In genomic region chr16:90303286-90303987, GRCm38 (mm10) we compare ENCODE assay signal across 21 mouse cellular contexts. TPM values are rescaled to one million over a fixed set of nuclear protein-coding genes. Genes with fewer than 3 reads are reported as not detected.
A peak's percentile ranks its signal among the peaks of the same experiment; 100 is the strongest.
DNase-seq lines count a peak whose midpoint lies in the region; ATAC-seq lines count a peak whose summit lies in the region.
"Had no signal": no experiment of that assay in that cellular context is flagged by ENCODE, and none has a peak within 500 bp of the region (broad histone marks: within the 10 kb centered on the region; RNA-seq: fewer than 3 reads in every experiment).

No protein-coding gene starts in this region.

- DNase-seq in gastrocnemius, adult 18-20 months (ENCODE audit: low spot score) = peak; percentile 16
- DNase-seq in gastrocnemius, postnatal 10 days = no peak
- no peak for DNase-seq in limb, embryonic 10.5 days (ENCODE audit: low spot score)
- DNase-seq: adrenal gland, postnatal 14 days; cerebellum, adult 11-12 months; cerebellum, adult 9-10 months; cerebellum, postnatal 36 days; heart, postnatal 4 days; kidney, adult 8-10 months had no signal

- H3K4me2 ChIP-seq in heart, embryonic 15.5 days = no peak overlapping the region
- H3K4me2 ChIP-seq in heart, embryonic 12.5 days = no peak overlapping the region
- no peak overlapping the region for H3K4me2 ChIP-seq in limb, embryonic 13.5 days (replicated peaks)
- H3K4me2 ChIP-seq in limb, embryonic 15.5 days = no peak overlapping the region
- H3K4me2 ChIP-seq: forebrain, embryonic 12.5 days; hindbrain, embryonic 12.5 days had no signal

- peak; percentile 27; the same call in 1 of the 2 replicates for ATAC-seq in heart, embryonic 15.5 days (replicated peaks; ENCODE audit: insufficient number of reproducible peaks, insufficient read depth, low FRiP score, low read depth)
- ATAC-seq in heart, embryonic 12.5 days (ENCODE audit: insufficient number of reproducible peaks, low FRiP score) = no peak
- peak; percentile 66 for ATAC-seq in limb, embryonic 13.5 days (ENCODE audit: low FRiP score, low read depth)
- ATAC-seq in limb, embryonic 15.5 days (ENCODE audit: insufficient number of reproducible peaks, low FRiP score, low TSS enrichment, low read depth) = peak; percentile 57; the same call in 1 of the 2 replicates
- no peak for ATAC-seq in megakaryocyte-erythroid progenitor cell, adult 5-6 weeks (replicated peaks; ENCODE audit: low FRiP score, low TSS enrichment, poor library complexity, severe bottlenecking)
- ATAC-seq: activated CD4-positive, CD25-positive, alpha-beta regulatory T cell, adult 4 months; forebrain, embryonic 16.5 days; hindbrain, embryonic 16.5 days; inflammation-experienced regulatory T-cells, adult 6 months; intestine, postnatal 0 days had no signal

- H3K27ac ChIP-seq in heart, embryonic 15.5 days = peak overlapping the region; percentile 65
- H3K27ac ChIP-seq in heart, embryonic 12.5 days (ENCODE audit: poor library complexity, severe bottlenecking) = no peak overlapping the region
- H3K27ac ChIP-seq in limb, embryonic 13.5 days = no peak overlapping the region
- H3K27ac ChIP-seq in limb, embryonic 10.5 days = no peak overlapping the region
- H3K27ac ChIP-seq in limb, embryonic 15.5 days = no peak overlapping the region
- H3K27ac ChIP-seq: forebrain, embryonic 12.5 days; hindbrain, embryonic 12.5 days had no signal

- no peak overlapping the region for H3K9ac ChIP-seq in heart, embryonic 15.5 days
- H3K9ac ChIP-seq in heart, embryonic 12.5 days = no peak overlapping the region
- H3K9ac ChIP-seq in limb, embryonic 13.5 days = no peak overlapping the region
- H3K9ac ChIP-seq in limb, embryonic 15.5 days = no peak overlapping the region
- H3K9ac ChIP-seq: forebrain, embryonic 12.5 days; hindbrain, embryonic 12.5 days had no signal

- peaks cover 14% of the 10 kb centered on the region for H3K4me1 ChIP-seq in heart, embryonic 15.5 days (replicated peaks)
- peaks cover 14% of the 10 kb centered on the region for H3K4me1 ChIP-seq in heart, embryonic 12.5 days (replicated peaks)
- H3K4me1 ChIP-seq in limb, embryonic 13.5 days = peaks cover 6% of the 10 kb centered on the region; the same call in 1 of the 2 replicates
- H3K4me1 ChIP-seq in limb, embryonic 10.5 days = peaks cover 15% of the 10 kb centered on the region
- 0 out of 2 replicates have a peak, but pooled peaks cover 4% of the 10 kb centered on the region for H3K4me1 ChIP-seq in limb, embryonic 15.5 days

- H3K9me3 ChIP-seq in heart, embryonic 15.5 days (replicated peaks) = no peaks in the 10 kb centered on the region
- H3K9me3 ChIP-seq in heart, embryonic 12.5 days (replicated peaks) = no peaks in the 10 kb centered on the region
- H3K9me3 ChIP-seq in limb, embryonic 13.5 days = no peaks in the 10 kb centered on the region
- no peaks in the 10 kb centered on the region for H3K9me3 ChIP-seq in limb, embryonic 10.5 days (replicated peaks)
- H3K9me3 ChIP-seq in limb, embryonic 15.5 days = no peaks in the 10 kb centered on the region
- H3K9me3 ChIP-seq: forebrain, embryonic 12.5 days; hindbrain, embryonic 12.5 days had no signal

- H3K36me3 ChIP-seq in heart, embryonic 15.5 days = no peaks in the 10 kb centered on the region
- no peaks in the 10 kb centered on the region for H3K36me3 ChIP-seq in heart, embryonic 12.5 days
- no peaks in the 10 kb centered on the region for H3K36me3 ChIP-seq in limb, embryonic 13.5 days
- H3K36me3 ChIP-seq in limb, embryonic 10.5 days = no peaks in the 10 kb centered on the region
- H3K36me3 ChIP-seq in limb, embryonic 15.5 days = no peaks in the 10 kb centered on the region
- H3K36me3 ChIP-seq: forebrain, embryonic 12.5 days; hindbrain, embryonic 12.5 days had no signal

- H3K27me3 ChIP-seq in heart, embryonic 15.5 days = peaks cover 14% of the 10 kb centered on the region
- H3K27me3 ChIP-seq in heart, embryonic 12.5 days (replicated peaks) = peaks cover 13% of the 10 kb centered on the region
- H3K27me3 ChIP-seq in limb, embryonic 13.5 days = peaks cover 6% of the 10 kb centered on the region; the same call in 1 of the 2 replicates
- peaks cover 1% of the 10 kb centered on the region; the same call in 1 of the 2 replicates for H3K27me3 ChIP-seq in limb, embryonic 10.5 days (ENCODE audit: low read depth, poor library complexity, severe bottlenecking)
- no peaks in the 10 kb centered on the region for H3K27me3 ChIP-seq in limb, embryonic 15.5 days

- 54% methylated on average over 9 of the region's 9 CpGs for WGBS in heart, embryonic 15.5 days
- 69% methylated on average over 9 of the region's 9 CpGs for WGBS in heart, embryonic 12.5 days
- 84% methylated on average over 9 of the region's 9 CpGs for WGBS in limb, embryonic 13.5 days
- 82% methylated on average over 9 of the region's 9 CpGs for WGBS in limb, embryonic 10.5 days
- 70% methylated on average over 9 of the region's 9 CpGs for WGBS in limb, embryonic 15.5 days

- H3K4me3 ChIP-seq in heart, embryonic 15.5 days = no peak overlapping the region
- no peak overlapping the region for H3K4me3 ChIP-seq in heart, embryonic 12.5 days
- no peak overlapping the region for H3K4me3 ChIP-seq in limb, embryonic 13.5 days
- no peak overlapping the region for H3K4me3 ChIP-seq in limb, embryonic 10.5 days
- no peak overlapping the region for H3K4me3 ChIP-seq in limb, embryonic 15.5 days
- H3K4me3 ChIP-seq: forebrain, embryonic 12.5 days; hindbrain, embryonic 12.5 days had no signal

RNA-seq across cellular contexts. Expression of gene Scaf4, which starts 19.1 kb away (rescaled TPM):
- 10 to 100 TPM; 15.5 to 17.4 TPM for total RNA-seq in gastrocnemius, adult 18-20 months (2021)
- total RNA-seq in gastrocnemius, postnatal 10 days (2021) = 10 to 100 TPM; 20.0 to 24.8 TPM
- 15.5 and 21.6 TPM in 2 replicates for polyA plus RNA-seq in heart, embryonic 15.5 days (2015; fragmentation: Nextera tagmentation; extraction: Ambion mirVana)
- 27.3 and 29.7 TPM in 2 replicates for polyA plus RNA-seq in heart, embryonic 12.5 days (2016; fragmentation: Nextera tagmentation; extraction: Ambion mirVana)
- 27.3 and 28.5 TPM in 2 replicates for polyA plus RNA-seq in limb, embryonic 13.5 days (2015; fragmentation: Nextera tagmentation; extraction: Ambion mirVana)
- 38.8 and 39.6 TPM in 2 replicates for polyA plus RNA-seq in limb, embryonic 10.5 days (2016; fragmentation: Nextera tagmentation; extraction: Ambion mirVana)
- polyA plus RNA-seq in limb, embryonic 15.5 days (2015; fragmentation: Nextera tagmentation; extraction: Ambion mirVana) = 21.8 and 23.4 TPM in 2 replicates
- 95.6 and 120 TPM in 2 replicates for total RNA-seq in megakaryocyte-erythroid progenitor cell, adult 5-6 weeks (2014; fragmentation: Nextera tagmentation)
- 25.1 and 25.6 TPM in 2 replicates for total RNA-seq in megakaryocyte-erythroid progenitor cell, adult 5-6 weeks (2017)

Comparison
In these comparisons a context has a peak if more than half of its experiments do, and no peak if none do; other contexts are left out.
1. ATAC-seq: peak in heart, embryonic 15.5 days (single experiment), limb, embryonic 13.5 days (single experiment) and limb, embryonic 15.5 days (single experiment); none in heart, embryonic 12.5 days (single experiment) and megakaryocyte-erythroid progenitor cell, adult 5-6 weeks (single experiment).